Mouse (Mus musculus): ENCODE data around the gene Gast.

Gast gene

DNA sequence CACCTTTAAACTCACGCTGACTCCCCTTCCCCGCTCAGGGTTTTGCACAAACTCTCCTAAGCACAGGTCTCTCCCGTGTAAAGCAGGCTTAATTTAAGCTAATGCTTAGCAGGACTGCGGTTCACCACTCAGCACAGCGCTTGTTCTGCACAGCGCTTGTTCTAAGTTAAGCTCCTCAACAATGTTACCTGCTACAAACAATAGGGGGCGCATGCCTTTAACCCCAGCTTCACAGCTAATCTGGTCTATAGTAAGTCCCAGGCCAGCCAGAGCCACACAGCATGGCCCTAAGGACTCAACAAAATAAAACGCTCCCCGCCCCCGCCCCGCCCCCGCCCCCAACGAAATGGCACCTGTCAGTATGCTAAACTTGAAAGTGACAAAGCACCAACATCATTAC is 26.9 kb downstream of the Gast start:
- CTCF ChIA-PET = interaction anchor here (0.7 kb wide), 1 partner anchor 41 kb away, joined by 7 read pairs; no protein-coding TSS in a partner anchor

GRCm38 (mm10) chr11:100362209-100362978 is 28.2 kb downstream of the Gast start:
- CTCF ChIA-PET = interaction anchor here (0.6 kb wide), 2 partner anchors 56 to 376 kb away, joined by 3 to 4 read pairs; no protein-coding TSS in a partner anchor

GRCm38 (mm10) chr11:100362979-100363562 is 28.9 kb downstream of the Gast start:
- CTCF ChIA-PET = no interaction called here

- CTCF ChIA-PET = no interaction called here
Observed at GRCm38 (mm10) chr11:100369145-100369544, 34.9 kb downstream of the Gast start.

GRCm38 (mm10) chr11:100369822-100370221 is 35.6 kb downstream of the Gast start:
- CTCF ChIA-PET = interaction anchor here (0.5 kb wide), 1 partner anchor 66 kb away, joined by 4 read pairs; no protein-coding TSS in a partner anchor

- CTCF ChIA-PET = no interaction called here
Observed at GRCm38 (mm10) chr11:100371981-100372558, 37.9 kb downstream of the Gast start.

DNA sequence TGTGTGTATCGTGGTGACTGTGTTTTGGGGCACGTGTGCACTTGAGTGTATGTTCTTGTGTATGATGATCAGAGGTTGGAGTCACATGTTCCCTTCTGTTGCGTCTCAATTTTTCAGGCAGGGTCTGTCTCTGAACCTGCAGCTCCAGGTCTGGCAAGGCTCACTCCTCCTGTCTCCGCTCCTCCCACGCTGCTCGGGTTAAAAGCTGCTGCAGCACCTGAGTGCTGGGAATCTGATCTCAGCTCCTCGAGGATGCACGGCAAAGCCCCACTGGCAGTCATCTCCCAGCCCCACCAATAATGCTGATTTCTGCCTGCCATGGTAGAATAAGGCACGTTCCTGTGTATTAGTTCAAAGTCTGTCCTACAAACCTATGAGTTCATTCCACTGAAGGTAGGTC is 40.9 kb downstream of the Gast start:
- CTCF ChIA-PET = no interaction called here

DNA sequence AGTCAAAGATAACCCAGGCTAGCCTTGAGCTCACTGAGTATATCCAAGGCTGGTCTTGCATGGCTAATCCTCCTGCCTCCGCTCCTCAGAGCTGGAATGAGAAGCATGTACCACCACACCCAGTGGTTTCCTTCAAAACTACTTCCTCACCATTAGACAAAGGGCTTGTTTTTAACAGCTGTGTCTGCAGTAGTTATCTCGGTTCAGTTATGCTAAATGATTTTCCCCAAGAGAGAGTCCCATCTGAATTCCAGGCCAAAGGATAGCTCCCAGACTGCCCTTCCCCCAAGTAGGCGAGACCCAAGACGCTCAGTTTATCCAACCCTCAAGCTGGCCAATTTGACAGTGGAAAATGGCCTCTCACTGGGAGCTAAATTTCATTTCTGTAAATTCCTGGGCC is 41.8 kb downstream of the Gast start:
- CTCF ChIA-PET = no interaction called here

DNA sequence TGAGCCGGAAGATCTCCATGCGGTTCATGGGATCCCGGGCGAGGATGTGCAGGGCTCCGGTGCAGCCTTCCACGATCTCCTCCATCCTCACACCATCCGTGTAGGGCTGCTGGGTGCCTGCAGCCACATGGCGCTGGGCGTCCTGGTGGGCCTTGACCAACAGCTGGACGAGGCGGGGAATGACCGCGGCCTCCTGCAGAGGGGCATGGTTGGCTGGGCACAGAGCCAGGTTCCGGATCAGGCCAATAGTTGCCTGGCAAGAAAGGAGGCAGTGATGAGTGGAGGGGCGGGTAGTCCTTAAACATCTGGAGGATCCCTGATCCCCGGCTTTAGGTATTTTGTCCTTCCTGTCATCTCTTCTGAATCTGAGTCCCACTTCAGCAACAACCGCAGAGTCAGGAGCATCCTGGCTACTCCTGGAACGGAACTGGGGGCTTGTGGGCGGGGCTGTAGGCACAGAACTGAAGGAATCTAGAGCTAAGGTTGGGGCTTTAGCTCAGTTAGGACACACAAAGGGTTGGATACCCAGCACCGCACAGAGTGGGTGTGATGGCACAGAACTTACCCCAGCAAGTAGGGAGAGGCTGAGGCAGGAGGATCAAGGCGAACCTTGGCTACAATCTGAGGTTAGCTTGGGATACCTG is 42.7 kb downstream of the Gast start:
- CTCF ChIA-PET = no interaction called here

DNA sequence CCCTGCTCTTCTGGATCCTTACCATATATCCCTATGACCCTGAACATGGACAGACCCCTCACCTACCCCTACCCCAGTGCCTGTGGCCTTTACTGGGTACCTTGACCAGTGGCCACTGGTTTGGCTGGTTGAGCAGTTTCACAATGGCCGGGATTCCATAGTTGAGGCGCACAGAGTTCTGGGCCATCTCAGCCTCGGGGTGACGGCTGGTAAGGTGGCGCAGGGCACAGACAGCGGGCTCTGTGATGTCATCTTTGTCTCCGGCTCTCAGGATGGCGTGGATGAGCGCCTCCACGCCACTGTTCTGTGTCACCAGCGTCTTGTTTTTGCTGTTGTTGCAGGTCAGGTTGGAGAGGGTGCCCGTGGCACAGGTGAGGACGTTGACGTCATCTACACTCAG is 43.8 kb downstream of the Gast start:
- CTCF ChIA-PET = interaction anchor here (0.5 to 0.6 kb wide), 2 partner anchors 19 to 66 kb away, joined by 4 to 6 read pairs; no protein-coding TSS in a partner anchor

DNA sequence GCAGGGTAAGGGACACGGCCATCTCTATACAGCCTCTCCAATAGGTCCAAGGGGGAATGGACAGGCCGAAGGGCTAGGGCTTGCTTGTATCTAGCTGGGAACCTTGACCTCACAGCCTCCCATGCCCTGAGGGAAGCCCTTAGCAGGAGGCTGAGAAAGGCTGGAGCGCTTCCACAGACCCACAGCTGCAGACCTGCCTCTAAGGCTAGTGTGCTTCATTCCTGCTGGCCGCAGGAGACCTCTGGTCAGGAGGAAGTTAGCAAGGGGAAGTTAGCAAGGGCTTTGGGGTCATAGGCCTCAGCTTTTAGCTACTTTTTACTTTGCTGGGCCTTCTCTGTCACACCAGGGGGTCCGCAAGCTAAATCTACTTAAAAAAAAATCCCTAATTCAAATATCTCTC is 44.2 kb downstream of the Gast start:
- CTCF ChIA-PET = interaction anchor here (0.5 kb wide), 1 partner anchor 65 kb away, joined by 4 read pairs; no protein-coding TSS in a partner anchor

GRCm38 (mm10) chr11:100379311-100379710 is 45.1 kb downstream of the Gast start:
- CTCF ChIA-PET = no interaction called here

GRCm38 (mm10) chr11:100382682-100383081 is 48.5 kb downstream of the Gast start:
- CTCF ChIA-PET = no interaction called here

DNA sequence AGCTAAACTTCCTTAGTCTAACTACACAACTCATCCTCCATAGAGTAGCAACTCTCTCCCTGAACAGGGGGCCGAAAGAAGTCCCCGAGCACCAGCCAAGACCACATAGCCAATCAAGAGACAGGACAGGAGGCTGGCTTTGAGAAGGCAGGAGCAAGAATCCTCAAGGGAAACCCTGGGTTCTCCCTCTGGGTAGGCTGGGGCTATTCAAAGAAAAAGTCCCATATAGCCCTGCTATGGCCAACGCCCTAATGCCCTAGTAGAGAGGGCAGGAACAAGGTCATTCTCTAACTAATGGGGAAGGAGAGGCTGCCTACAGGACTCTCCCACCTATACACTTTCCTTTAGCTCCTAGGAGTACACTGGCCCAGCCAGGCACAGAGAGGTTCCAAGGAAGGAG is 50.8 kb downstream of the Gast start:
- CTCF ChIA-PET = interaction anchor here (0.6 kb wide), 1 partner anchor 47 kb away, joined by 3 read pairs; no protein-coding TSS in a partner anchor

GRCm38 (mm10) chr11:100386586-100386985 is 52.4 kb downstream of the Gast start:
- CTCF ChIA-PET = interaction anchor here (0.6 kb wide), 1 partner anchor 746 kb away, joined by 3 read pairs; no protein-coding TSS in a partner anchor
